Mouse (Mus musculus) Muller cell, postnatal 12 days (primary cell): Measurements from ENCODE around the gene Hist1h1t.

Experiments
- DNase-seq: peaks from one replicate; pipeline ENCODE4 v3.0.0-alpha.2; 2015; ENCODE audit errors: inconsistent ontology term

Gene Hist1h1t

GRCm38 (mm10) chr13:23737091-23737490 lies 41.5 kb downstream of the Hist1h1t start:
- DNase-seq, result no peak

- DNase-seq, result no peak
Observed at GRCm38 (mm10) chr13:23738041-23738440, 42.4 kb downstream of the Hist1h1t start.

GRCm38 (mm10) chr13:23738677-23739068 lies 43.1 kb downstream of the Hist1h1t start, which contains the start of gene Hist1h1c:
Gene Hist1h1c (plus strand): TSS chr13:23738808.
- peak; percentile 91 for DNase-seq

GRCm38 (mm10) chr13:23739069-23739921 lies 43.7 kb downstream of the Hist1h1t start:
- DNase-seq, result peak; percentile 94

- DNase-seq, result no peak
Observed at GRCm38 (mm10) chr13:23739922-23740252, 44.3 kb downstream of the Hist1h1t start.

GRCm38 (mm10) chr13:23740256-23740840 lies 44.7 kb downstream of the Hist1h1t start:
- no peak for DNase-seq

GRCm38 (mm10) chr13:23740910-23741309 lies 45.3 kb downstream of the Hist1h1t start:
- no peak for DNase-seq

GRCm38 (mm10) chr13:23742007-23742406 lies 46.4 kb downstream of the Hist1h1t start:
- no peak for DNase-seq

GRCm38 (mm10) chr13:23743215-23743614 lies 47.6 kb downstream of the Hist1h1t start:
- DNase-seq, result no peak

GRCm38 (mm10) chr13:23743963-23744362 lies 48.3 kb downstream of the Hist1h1t start:
- DNase-seq, result no peak

- peak; percentile 17 for DNase-seq
Observed at GRCm38 (mm10) chr13:23744421-23745380, 49.1 kb downstream of the Hist1h1t start.

- DNase-seq, result peak; percentile 91
Observed at GRCm38 (mm10) chr13:23745381-23746161, 50.0 kb downstream of the Hist1h1t start, which contains the start of gene Hist1h3c. Gene Hist1h3c (minus strand): TSS chr13:23745602.
